Mouse (Mus musculus): ENCODE data around the gene Spns1.
A peak's percentile ranks its signal among the peaks of the same experiment; 100 is the strongest.
"Not testable (repeated sequence)": the region's sequence is repeated elsewhere in the genome, so short reads cannot be mapped to it uniquely, and the experiment has no call there.

Gene Spns1

GRCm38 (mm10) chr7:126377278-126378158 lies at the start of gene Spns1:
TSS of gene Spns1 (minus strand) at chr7:126377450.
- peak; percentile 98 to 99 for DNase-seq (ENCODE audit: low spot score in 2 of 2)

DNA sequence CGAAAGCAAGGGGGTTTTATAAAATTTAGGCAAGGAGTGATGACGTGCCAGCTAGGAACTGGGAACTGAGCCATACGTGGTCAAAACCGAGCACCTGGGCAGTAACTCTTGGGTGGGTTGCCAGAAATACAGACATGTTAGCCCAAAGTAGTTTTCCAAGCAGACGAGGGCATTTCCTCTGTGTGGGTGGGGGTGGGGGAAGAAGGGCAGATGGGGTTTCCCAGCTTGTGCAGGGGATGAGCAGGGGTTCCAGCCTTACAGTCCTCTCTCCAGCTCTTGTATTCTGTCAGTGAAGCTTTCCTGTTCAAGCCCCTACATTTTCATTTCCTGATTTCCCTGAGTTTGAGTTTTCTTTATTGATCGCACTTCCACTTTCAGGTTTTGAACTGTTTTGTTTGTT lies 46.9 kb upstream of the Spns1 start:
- no peak for DNase-seq (ENCODE audit: low spot score in 2 of 2)

DNA sequence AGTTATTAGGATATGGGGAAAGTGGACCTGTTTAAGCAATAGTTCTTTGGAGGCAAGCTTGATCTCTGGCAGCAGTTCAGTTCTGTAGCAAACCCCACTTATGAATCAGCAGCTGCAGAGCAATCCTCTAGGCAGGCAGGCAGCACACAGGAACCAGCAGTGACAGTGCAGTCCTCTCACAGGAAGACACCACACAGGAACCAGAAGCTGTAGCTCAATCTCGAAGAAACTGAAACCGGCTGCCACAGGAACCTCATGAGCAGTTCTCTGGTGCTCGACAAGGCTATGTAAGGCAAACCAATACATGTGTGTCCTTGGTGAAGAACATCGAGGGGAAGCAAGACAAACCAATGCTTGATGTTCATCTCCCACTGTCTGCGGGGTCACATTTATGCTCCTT lies 44.5 kb upstream of the Spns1 start:
- DNase-seq (ENCODE audit: low spot score in 2 of 2): no peak

DNA sequence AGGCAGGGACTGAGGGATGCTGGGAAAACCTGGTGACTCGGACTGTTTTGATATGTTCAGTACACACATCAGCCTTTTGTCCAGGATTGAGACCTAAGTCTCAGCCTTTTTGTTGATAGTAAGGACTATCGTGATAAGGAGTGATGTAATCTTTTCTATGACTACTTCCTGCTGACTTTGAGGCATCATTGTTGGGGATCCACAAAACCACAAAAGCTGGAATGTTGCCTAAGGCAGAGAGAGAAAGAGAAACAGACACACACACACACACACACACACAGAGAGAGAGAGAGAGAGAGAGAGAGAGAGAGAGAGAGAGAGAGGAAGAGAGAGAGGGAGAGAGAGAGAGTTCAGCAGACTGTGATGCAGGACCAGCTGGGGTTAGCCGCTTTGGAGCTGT lies 41.2 kb upstream of the Spns1 start:
- no peak for DNase-seq (ENCODE audit: low spot score in 2 of 2)

- DNase-seq (ENCODE audit: low spot score in 2 of 2): no peak
Measured at GRCm38 (mm10) chr7:126417606-126418005, 40.4 kb upstream of the Spns1 start.

DNA sequence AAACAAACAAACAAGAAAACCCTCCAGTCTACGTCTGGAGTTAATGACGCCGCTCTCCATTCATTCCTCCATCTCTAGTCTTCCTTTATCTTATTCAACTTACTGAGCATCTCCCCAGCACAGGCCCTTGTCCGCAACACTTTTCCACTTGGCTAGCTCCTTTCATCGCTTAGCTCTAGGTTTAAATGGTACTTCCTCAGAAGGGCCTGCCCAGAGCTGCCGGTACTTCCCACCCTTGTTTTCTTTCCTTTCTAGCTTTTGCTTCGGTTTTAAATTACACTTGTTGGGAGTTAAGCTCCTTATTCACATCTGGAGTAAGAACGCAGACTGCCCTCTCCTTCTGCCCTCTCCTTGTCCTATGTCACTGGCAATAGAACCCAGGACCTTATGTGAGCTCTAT lies 39.8 kb upstream of the Spns1 start:
- no peak for DNase-seq (ENCODE audit: low spot score in 2 of 2)

GRCm38 (mm10) chr7:126416615-126417014 lies 39.4 kb upstream of the Spns1 start:
- no peak for DNase-seq (ENCODE audit: low spot score in 2 of 2)

GRCm38 (mm10) chr7:126414725-126415124 lies 37.5 kb upstream of the Spns1 start, which contains the start of gene Cd19:
TSS of gene Cd19 (minus strand) at chr7:126414889.
- DNase-seq (ENCODE audit: low spot score in 2 of 2): no peak

GRCm38 (mm10) chr7:126411061-126411460 lies 33.8 kb upstream of the Spns1 start:
- no peak for DNase-seq (ENCODE audit: low spot score in 2 of 2)

- no peak for DNase-seq (ENCODE audit: low spot score in 2 of 2)
Measured at GRCm38 (mm10) chr7:126408686-126409085, 31.4 kb upstream of the Spns1 start.

GRCm38 (mm10) chr7:126402518-126402917 lies 25.3 kb upstream of the Spns1 start:
- DNase-seq (ENCODE audit: low spot score in 2 of 2): not testable (repeated sequence)

GRCm38 (mm10) chr7:126399548-126399947 lies 22.3 kb upstream of the Spns1 start:
- peak; percentile 76 to 78 for DNase-seq (ENCODE audit: low spot score in 2 of 2)

DNA sequence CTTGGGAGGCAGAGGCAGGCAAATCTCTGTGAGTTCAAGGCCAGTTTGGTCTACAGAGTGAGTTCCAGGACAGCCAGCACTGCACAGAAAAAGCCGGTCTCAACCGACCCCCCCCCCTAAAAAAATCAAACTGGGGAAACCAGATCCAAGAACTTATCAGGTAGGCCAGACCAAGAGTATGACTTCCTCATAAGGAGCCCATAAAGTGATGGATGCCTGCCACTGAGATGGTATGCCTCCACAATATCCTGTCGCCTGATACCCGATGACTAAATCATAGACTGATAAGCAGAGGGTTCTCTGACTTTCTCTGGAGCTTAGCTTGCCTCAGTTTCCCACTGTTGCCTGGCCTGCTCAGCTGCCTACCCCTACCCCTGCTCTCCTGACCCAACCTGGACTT lies 20.6 kb upstream of the Spns1 start:
- DNase-seq (ENCODE audit: low spot score in 2 of 2): no peak

DNA sequence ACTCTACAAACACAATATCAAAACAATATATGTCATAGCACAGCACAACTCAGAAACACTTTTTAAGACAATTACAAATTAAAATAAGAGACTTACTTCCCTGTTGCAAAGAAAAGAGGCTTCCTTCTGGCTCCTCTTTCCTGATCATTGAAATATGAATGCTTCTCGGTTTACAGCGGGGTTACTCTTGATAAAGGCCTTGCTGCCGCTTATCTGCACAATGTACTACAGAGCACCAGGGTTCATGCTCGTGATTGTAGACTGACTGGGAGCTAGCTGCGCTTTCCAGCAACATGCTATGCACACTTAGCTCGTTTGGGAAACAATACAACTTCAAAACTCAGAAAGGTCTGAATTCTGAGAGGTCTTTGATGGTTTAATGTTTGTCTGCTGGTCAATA lies 20.0 kb upstream of the Spns1 start:
- no peak for DNase-seq (ENCODE audit: low spot score in 2 of 2)

DNA sequence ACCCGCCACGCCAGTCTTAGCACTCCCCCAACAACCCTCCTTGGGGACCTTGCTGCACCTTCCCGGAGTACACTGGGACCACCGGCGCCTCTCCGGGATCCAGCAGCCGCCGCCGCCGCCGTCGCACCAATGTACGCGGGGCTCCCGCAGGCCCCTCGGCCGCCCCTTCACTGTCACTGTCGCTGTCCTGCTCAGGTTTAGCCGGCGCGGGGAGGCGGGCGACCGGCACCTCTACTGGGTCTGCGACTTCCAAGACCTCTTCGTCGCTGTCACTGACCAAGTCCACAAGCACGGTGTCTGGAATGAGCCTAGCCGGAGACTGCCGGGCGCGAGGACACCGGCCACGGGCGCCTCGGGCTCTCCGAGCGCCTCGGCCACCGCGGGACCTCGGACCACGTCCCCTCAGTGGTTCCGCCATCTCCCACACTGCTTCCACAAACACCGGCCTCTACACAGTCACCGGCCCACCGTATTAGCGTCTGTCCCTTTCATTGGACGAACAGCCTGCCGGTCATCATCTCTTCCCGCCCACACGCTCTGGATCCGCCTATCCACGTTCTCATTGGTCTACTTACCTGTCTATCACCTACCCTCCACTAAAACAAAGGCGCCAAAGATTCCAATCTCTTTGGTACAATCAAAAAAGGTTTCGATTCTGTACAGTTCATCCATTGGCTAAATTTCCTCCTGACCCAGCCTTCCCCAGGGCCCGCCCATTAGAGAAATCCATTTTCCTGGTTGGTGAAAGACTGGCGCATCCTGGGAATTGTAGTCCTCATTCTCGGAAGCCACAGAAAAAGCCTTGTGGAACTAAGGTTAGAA lies 19.3 kb upstream of the Spns1 start, which contains the start of gene Nfatc2ip:
TSS of gene Nfatc2ip (minus strand) at position 440 of the 822 bp plus-strand sequence.
- DNase-seq (ENCODE audit: low spot score in 2 of 2): peak; percentile 97 to 100

DNA sequence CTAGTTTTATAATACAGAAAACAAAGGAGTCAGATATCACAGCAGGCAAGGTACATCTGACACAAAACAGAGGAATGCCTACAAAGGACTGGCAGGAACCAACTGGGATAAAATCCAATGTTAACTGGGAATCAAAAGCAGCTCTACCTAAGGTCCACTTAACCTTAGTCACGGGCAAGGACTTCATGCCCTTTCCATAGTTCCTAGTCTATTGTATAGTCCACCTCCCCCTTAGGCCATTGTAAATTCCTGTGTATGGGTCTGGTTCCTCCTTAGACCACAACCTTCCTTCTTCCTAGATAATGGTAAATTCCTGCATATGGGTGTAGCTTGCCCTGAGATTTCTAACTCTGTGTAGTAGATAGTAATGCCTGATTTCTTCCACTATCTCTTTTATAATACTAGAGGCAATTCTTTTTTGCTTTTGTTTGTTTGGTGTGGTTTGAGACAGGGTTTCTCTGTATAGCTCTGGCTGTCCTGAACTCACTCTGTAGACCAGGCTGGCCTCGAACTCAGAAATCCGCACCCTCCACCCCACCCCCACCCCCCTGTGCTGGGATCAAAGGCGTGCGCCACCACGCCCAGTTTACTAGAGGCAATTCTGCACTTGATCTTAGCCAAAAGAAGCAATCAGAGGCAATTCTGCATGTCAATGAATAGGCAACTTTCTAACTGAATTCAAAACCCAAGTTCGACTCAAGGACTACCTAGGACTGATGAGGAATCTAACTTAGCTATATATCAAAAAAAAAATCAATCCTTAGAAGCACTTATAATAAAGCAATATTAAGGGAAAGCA lies 15.0 kb upstream of the Spns1 start:
- DNase-seq (ENCODE audit: low spot score in 2 of 2): not testable (repeated sequence)

DNA sequence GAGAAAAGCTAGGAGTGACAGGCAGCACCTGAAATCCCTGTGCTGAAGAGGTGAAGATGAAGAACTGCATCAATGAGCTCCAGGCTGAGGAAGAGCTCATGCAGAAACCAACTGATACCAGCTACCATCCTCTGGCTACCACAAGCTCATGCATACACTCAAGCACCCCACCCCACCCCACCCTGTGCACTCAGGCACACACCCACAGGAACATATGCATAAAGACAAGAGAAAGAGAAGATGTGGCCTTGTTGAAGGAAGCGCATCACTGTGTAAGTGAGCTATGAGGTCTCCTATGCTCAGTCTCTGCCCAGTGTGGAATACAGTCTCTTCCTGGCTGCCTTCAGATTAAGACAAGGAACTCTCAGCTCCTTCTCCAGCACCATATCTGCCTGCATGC lies 10.9 kb upstream of the Spns1 start:
- DNase-seq (ENCODE audit: low spot score in 2 of 2): no peak

DNA sequence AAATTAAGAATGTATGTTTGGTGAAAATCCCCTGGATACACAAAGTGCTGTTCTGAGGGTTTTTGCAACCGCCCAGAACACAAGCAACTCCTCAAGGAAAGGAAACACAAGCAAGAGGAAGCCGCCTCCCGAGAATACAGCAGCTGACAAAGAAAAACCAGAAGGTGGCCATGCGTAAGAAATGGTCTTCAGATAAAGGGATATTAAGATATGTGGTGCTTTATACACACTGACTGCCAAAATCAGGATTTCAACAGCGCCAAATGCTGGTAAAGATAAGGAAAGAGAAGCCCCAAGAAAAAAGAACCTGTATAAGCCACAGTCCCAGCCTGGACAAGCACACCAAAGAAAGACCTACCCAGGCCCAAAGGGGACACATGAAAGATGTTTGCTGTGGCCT lies 6.3 kb upstream of the Spns1 start:
- no peak for DNase-seq (ENCODE audit: low spot score in 2 of 2)

DNA sequence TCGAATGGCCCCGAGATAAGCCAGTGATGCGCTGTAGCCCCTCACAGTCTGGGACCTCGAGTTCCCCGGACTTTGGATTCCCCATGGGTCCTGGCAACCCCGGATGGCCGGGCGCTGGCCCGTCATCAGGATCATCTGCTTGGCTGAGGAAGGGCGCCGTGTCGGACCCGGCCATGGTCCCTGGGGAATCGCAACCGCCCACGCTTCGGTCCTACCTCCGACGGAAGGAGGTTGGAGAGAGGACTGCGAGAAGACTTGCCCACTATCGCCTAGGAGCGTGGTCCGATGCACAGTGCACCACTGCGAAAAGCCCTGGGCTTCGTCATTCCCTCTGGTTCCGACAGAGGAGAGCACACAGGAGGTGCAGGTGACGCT lies 360 bp downstream of the Spns1 start:
- no peak for DNase-seq (ENCODE audit: low spot score in 2 of 2)

DNA sequence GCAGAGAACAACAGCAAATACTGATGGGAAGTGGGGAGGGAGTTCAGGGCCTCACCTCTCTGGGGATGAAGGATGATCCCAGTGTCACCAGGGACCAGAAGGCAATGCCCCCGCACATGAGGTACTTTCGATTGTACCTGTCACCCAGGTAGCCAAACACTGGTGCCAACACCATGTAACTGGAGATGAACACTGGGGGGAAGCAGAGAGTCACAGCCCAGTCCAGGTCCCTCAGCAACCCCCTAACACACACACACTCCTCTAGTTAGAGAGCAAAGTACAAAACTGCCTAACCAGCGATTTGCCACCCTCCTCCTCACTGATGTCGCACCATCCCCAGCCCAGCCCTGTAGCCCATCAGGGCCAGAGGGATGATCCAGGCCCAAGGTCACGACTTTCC lies 2.2 kb downstream of the Spns1 start:
- DNase-seq (ENCODE audit: low spot score in 2 of 2): no peak

- no peak for DNase-seq (ENCODE audit: low spot score in 2 of 2)
Measured at GRCm38 (mm10) chr7:126374526-126374925, 2.7 kb downstream of the Spns1 start.

GRCm38 (mm10) chr7:126373007-126373406 lies 4.2 kb downstream of the Spns1 start:
- DNase-seq (ENCODE audit: low spot score in 2 of 2): no peak
